Mouse (Mus musculus): ENCODE measurements around the gene Tns1. TPM values are rescaled to one million over a fixed set of nuclear protein-coding genes. Genes with fewer than 3 reads are reported as not detected.
"Not testable (repeated sequence)": the region's sequence is repeated elsewhere in the genome, so short reads cannot be mapped to it uniquely, and the experiment has no call there.

Gene Tns1
- total RNA-seq (2022), result 100 to 1,000 TPM; 217 to 331 (median 279) TPM

- no peak for DNase-seq (ENCODE audit: low spot score in 2 of 2)
Measured at GRCm38 (mm10) chr1:74124021-74124981, at the start of gene Tns1. Gene Tns1 (minus strand): TSS chr1:74124449.

- no peak for DNase-seq (ENCODE audit: low spot score in 2 of 2)
Measured at GRCm38 (mm10) chr1:74172722-74173121, 48.5 kb upstream of the Tns1 start.

DNA sequence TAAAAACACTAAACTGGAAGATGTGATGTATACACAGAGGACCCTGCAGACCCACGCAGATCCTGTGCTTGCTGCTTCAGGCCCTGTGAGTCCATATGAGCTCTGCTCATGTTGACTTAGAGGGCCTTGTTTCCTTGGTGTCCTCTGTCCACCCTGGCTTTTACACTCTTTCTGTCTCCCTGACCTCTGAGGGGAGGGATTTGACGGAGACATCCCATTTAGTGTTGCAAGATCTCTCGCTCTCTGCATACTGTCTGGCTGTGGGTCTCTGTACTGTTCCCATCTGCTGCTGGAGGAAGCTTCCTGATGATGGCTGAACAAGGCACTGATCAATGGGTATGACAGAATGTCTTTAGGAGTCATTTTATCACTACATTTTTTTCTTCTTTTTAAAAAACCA lies 45.5 kb upstream of the Tns1 start:
- no peak for DNase-seq (ENCODE audit: low spot score in 2 of 2)

- DNase-seq (ENCODE audit: low spot score in 2 of 2), result no peak
Measured at GRCm38 (mm10) chr1:74167136-74167535, 42.9 kb upstream of the Tns1 start.

DNA sequence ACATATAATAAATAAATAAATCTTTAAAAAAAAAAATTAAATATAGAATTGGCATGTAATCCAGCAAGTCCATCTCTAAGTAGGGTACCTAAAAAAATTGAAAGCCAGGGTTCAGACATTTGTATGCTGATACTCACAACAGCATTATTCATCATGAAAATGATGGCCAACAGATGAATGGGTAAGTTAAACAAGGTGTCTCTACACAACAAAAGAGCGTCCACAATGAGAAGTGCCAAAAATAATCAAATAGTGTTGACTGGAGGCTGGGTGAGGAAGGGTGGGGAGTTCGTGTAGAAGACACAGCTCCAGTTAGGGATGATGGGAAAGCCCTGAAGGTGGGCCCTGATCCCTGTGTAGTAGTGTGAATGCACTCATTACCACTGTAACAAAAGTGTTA lies 35.8 kb upstream of the Tns1 start:
- no peak for DNase-seq (ENCODE audit: low spot score in 2 of 2)

DNA sequence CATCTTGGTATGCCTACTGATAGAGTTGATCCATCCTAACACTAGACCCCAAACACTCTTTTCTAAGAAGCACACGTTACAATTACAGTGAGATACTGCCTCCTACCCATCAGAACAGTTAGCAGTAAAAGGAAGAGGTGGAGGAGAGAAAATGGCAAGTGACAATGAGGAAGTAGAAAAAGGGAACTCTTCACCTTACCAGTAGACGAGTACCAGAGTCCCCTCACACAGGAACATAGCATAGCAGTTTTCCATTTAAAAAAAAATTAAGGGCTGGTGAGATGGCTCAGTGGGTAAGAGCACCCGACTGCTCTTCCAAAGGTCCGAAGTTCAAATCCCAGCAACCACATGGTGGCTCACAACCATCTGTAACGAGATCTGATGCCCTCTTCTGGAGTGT lies 35.4 kb upstream of the Tns1 start:
- not testable (repeated sequence) for DNase-seq (ENCODE audit: low spot score in 2 of 2)

DNA sequence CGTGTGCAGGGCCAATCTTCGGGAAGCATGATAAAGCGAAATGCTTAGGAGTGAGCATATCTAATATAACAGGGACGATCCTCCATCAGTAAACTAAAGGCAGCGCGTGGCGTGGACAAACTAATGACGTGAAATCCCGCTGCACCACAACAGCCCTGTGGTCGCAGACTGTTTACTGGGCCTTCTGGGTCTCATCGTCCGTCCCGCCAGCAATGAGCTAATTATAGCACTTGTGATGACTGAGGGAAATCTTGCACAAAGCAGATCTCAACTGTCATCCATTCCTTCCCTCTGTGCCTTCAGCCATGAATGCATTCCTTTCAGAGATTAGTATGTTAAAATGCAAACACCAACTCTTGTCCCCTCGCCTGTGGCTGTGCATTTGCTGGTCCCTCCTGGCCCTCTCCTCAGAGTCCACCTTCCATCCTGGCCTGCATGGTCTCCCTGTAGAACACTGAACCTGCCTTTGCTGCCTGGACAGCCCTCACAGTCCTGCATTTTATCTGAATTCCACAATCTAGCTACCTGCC lies 32.2 kb upstream of the Tns1 start:
- DNase-seq (ENCODE audit: low spot score in 2 of 2), result no peak

GRCm38 (mm10) chr1:74155435-74156012 lies 31.3 kb upstream of the Tns1 start:
- no peak for DNase-seq (ENCODE audit: low spot score in 2 of 2)

GRCm38 (mm10) chr1:74153461-74154184 lies 29.4 kb upstream of the Tns1 start, which contains the start of gene Cxcr2:
Gene Cxcr2 (plus strand): TSS chr1:74153989.
- DNase-seq (ENCODE audit: low spot score in 2 of 2), result no peak

- no peak for DNase-seq (ENCODE audit: low spot score in 2 of 2)
Measured at GRCm38 (mm10) chr1:74151091-74151490, 26.8 kb upstream of the Tns1 start.

DNA sequence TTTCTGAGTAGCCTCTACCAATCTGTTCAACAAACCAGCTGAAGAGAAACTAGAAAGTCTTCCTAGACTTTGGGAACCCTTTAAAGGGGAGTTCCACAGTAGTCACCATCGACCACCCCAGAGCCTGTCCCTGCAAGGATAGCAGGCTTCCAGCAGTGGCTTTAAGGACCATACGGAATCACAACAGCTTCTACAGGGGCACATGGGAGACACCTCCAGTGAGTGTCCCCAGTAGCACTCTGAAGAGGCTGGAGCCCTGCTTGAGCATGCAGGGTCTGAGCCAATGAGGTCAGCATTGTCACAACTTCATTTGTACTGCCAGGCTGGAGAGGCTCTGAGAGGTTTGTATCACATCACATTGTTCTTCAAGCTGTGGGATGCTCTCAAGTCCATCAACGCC lies 25.9 kb upstream of the Tns1 start:
- no peak for DNase-seq (ENCODE audit: low spot score in 2 of 2)

DNA sequence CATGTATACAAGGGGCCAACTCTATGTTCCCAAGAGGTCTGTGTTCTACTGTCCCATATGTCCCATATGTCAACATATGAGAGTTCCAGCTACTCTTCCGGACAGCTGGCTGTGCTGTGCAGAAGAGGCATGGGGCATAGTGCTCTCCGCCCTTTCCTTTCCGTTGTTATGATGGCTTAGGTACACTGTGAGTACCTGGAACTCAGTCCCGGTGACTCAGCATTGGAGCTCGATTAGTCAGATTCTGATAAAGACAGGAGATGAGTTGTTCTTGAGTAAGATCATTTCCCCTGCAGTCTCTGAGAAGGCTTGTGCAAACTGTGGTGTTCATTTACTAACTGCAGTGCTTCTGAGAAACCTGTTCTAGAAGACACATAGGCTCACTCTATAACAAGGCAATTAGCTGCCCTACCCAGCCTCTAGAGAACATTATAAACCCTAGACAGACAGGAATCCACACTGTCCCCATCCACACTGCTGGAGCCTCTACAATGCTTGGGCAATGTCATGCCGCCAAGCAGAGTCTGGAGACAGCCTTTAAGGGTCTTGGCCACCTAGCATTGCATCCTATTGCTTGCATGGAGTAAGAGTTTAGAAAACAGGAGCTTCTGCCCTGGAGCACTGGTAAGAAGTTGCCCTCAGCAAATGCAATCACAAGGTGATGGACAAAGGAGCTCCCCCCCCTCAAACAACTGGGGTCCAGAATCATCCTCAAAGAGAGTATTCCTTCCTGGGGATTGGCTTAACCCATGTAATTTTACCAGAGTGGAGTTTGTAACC lies 25.0 kb upstream of the Tns1 start:
- no peak for DNase-seq (ENCODE audit: low spot score in 2 of 2)

GRCm38 (mm10) chr1:74141781-74142180 lies 17.5 kb upstream of the Tns1 start:
- DNase-seq (ENCODE audit: low spot score in 2 of 2), result no peak

- no peak for DNase-seq (ENCODE audit: low spot score in 2 of 2)
Measured at GRCm38 (mm10) chr1:74139415-74139814, 15.2 kb upstream of the Tns1 start.

GRCm38 (mm10) chr1:74135326-74135950 lies 11.2 kb upstream of the Tns1 start:
- DNase-seq (ENCODE audit: low spot score in 2 of 2), result no peak

- DNase-seq (ENCODE audit: low spot score in 2 of 2), result no peak
Measured at GRCm38 (mm10) chr1:74133954-74134353, 9.7 kb upstream of the Tns1 start.

DNA sequence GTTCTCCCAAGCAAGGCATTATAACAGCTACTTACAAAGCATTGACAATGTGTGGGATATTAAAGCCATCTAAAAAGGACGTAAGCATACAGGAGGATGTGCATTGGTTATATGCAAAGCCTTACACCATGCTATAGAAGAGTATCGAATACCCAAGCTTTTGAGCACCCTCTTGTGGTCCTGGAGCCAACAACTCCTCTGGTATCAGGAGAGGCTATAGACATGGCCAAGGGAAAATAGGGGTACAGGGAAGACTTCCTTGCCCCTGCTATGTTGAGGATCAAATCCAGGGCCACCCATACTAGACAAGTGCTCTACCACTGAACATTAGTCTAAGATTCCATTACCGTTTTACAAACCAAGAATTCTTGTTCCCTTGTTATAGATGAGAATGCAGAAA lies 7.8 kb upstream of the Tns1 start:
- DNase-seq (ENCODE audit: low spot score in 2 of 2), result no peak

- no peak for DNase-seq (ENCODE audit: low spot score in 2 of 2)
Measured at GRCm38 (mm10) chr1:74130883-74131659, 6.8 kb upstream of the Tns1 start.

- peak in 1 of 2 experiments; percentile 29 for DNase-seq (ENCODE audit: low spot score in 2 of 2)
Measured at GRCm38 (mm10) chr1:74124991-74125552, 823 bp upstream of the Tns1 start, which contains the start of gene Rufy4. Gene Rufy4 (plus strand): TSS chr1:74125541.
